Mouse (Mus musculus): Measurements from ENCODE around the gene Cdk5r2. TPM values are rescaled to one million over a fixed set of nuclear protein-coding genes. Genes with fewer than 3 reads are reported as not detected.
A peak's percentile ranks its signal among the peaks of the same experiment; 100 is the strongest.

The Cdk5r2 gene
- polyA plus RNA-seq, 1 experiment = not detected

GRCm38 (mm10) chr1:74898656-74899431, 44.1 kb downstream of the Cdk5r2 start:
- H3K27ac ChIP-seq (ENCODE audit: insufficient read depth, low read depth, low read length) = no peak overlapping the region
- 16% methylated on average over 9 of the region's 10 CpGs for WGBS
- H3K4me1 ChIP-seq (ENCODE audit: control insufficient read depth, insufficient read depth, low read length) = peaks cover 14% of the 10 kb centered on the region
- H3K4me3 ChIP-seq (ENCODE audit: insufficient read depth, low read depth, low read length) = no peak overlapping the region
- TF ChIP-seq POLR2A (IDR thresholded peaks at IDR 0.05; ENCODE audit: insufficient read depth, low read depth, low read length) = no peak

- Histone ChIP-seq H3K27ac (ENCODE audit: insufficient read depth, low read depth, low read length) (no peak overlapping the region), H3K4me3 (ENCODE audit: insufficient read depth, low read depth, low read length) (peak overlapping the region; percentile 4), H3K4me1 (ENCODE audit: control insufficient read depth, insufficient read depth, low read length) (peaks cover 14% of the 10 kb centered on the region)
- WGBS = 5% methylated on average over 64 of the region's 66 CpGs
- TF ChIP-seq POLR2A (IDR thresholded peaks at IDR 0.05; ENCODE audit: insufficient read depth, low read depth, low read length) = no peak
- TF ChIP-seq CTCF (IDR thresholded peaks at IDR 0.05; ENCODE audit: insufficient read depth, low read depth, low read length) = no peak
Observed at GRCm38 (mm10) chr1:74900341-74901285, 45.9 kb downstream of the Cdk5r2 start.

GRCm38 (mm10) chr1:74901686-74902085, 47.0 kb downstream of the Cdk5r2 start:
- WGBS = 4% methylated on average over 3 of the region's 3 CpGs
- Histone ChIP-seq H3K27ac (ENCODE audit: insufficient read depth, low read depth, low read length) (no peak overlapping the region), H3K4me1 (ENCODE audit: control insufficient read depth, insufficient read depth, low read length) (peaks cover 14% of the 10 kb centered on the region), H3K4me3 (ENCODE audit: insufficient read depth, low read depth, low read length) (no peak overlapping the region)
- TF ChIP-seq CTCF (IDR thresholded peaks at IDR 0.05; ENCODE audit: insufficient read depth, low read depth, low read length) (no peak), POLR2A (IDR thresholded peaks at IDR 0.05; ENCODE audit: insufficient read depth, low read depth, low read length) (no peak)

- no peak overlapping the region for H3K27ac ChIP-seq (ENCODE audit: insufficient read depth, low read depth, low read length)
- no peak overlapping the region for H3K4me3 ChIP-seq (ENCODE audit: insufficient read depth, low read depth, low read length)
- 34% methylated on average over 6 of the region's 6 CpGs for WGBS
- peaks cover 14% of the 10 kb centered on the region for H3K4me1 ChIP-seq (ENCODE audit: control insufficient read depth, insufficient read depth, low read length)
- TF ChIP-seq CTCF (IDR thresholded peaks at IDR 0.05; ENCODE audit: insufficient read depth, low read depth, low read length) = no peak
- no peak for TF ChIP-seq POLR2A (IDR thresholded peaks at IDR 0.05; ENCODE audit: insufficient read depth, low read depth, low read length)
Observed at GRCm38 (mm10) chr1:74902191-74902590, 47.5 kb downstream of the Cdk5r2 start.

Other genes with a start within 250 kb of the Cdk5r2 start
- gene Ttll4, start 193.2 kb upstream of the Cdk5r2 start, polyA plus RNA-seq (2012; ENCODE audit: insufficient read depth, insufficient read length, low replicate concordance, missing spikeins) = 137 TPM in 1 of 2 replicates, not detected in the other
- not detected in 2 replicates for gene Cyp27a1, start 141.4 kb upstream of the Cdk5r2 start, polyA plus RNA-seq (2012; ENCODE audit: insufficient read depth, insufficient read length, low replicate concordance, missing spikeins)
- not detected in 2 replicates for gene Prkag3, start 105.7 kb upstream of the Cdk5r2 start, polyA plus RNA-seq (2012; ENCODE audit: insufficient read depth, insufficient read length, low replicate concordance, missing spikeins)
- gene Wnt6, start 83.0 kb upstream of the Cdk5r2 start, polyA plus RNA-seq (2012; ENCODE audit: insufficient read depth, insufficient read length, low replicate concordance, missing spikeins) = not detected in 2 replicates
- gene Wnt10a, start 63.4 kb upstream of the Cdk5r2 start, polyA plus RNA-seq (2012; ENCODE audit: insufficient read depth, insufficient read length, low replicate concordance, missing spikeins) = not detected in 2 replicates
- gene Fev, start 30.5 kb downstream of the Cdk5r2 start, polyA plus RNA-seq (2012; ENCODE audit: insufficient read depth, insufficient read length, low replicate concordance, missing spikeins) = not detected in 2 replicates
- gene Cryba2, start 38.2 kb downstream of the Cdk5r2 start, polyA plus RNA-seq (2012; ENCODE audit: insufficient read depth, insufficient read length, low replicate concordance, missing spikeins) = not detected in 2 replicates
- not detected in 2 replicates for gene Cfap65, start 80.7 kb downstream of the Cdk5r2 start, polyA plus RNA-seq (2012; ENCODE audit: insufficient read depth, insufficient read length, low replicate concordance, missing spikeins)
- not detected in 2 replicates for gene Ihh, start 96.7 kb downstream of the Cdk5r2 start, polyA plus RNA-seq (2012; ENCODE audit: insufficient read depth, insufficient read length, low replicate concordance, missing spikeins)

Measured in olfactory bulb, adult 2 months (tissue).